22 mouse cellular contexts compared by ENCODE assay signal in genomic region chr13:94497521-94497920, GRCm38 (mm10).
"Had no signal": no experiment of that assay in that cellular context is flagged by ENCODE, and none has a peak within 500 bp of the region (broad histone marks: within the 10 kb centered on the region; RNA-seq: fewer than 3 reads in every experiment).

No protein-coding gene starts in this region.

- H3K9ac ChIP-seq: intestine, embryonic 15.5 days; kidney, embryonic 15.5 days; limb, embryonic 13.5 days; liver, embryonic 12.5 days; liver, embryonic 15.5 days; lung, embryonic 14.5 days; midbrain, embryonic 13.5 days; neural tube, embryonic 13.5 days had no signal

- H3K4me3 ChIP-seq: intestine, embryonic 15.5 days; kidney, embryonic 15.5 days; layer of hippocampus, adult 2 months; limb, embryonic 10.5 days; limb, embryonic 13.5 days; liver, embryonic 12.5 days; liver, embryonic 15.5 days; megakaryocyte, embryonic 14.5 days; midbrain, embryonic 10.5 days; midbrain, embryonic 13.5 days; myocyte; neural tube, embryonic 13.5 days had no signal

- H3K27me3 ChIP-seq: intestine, embryonic 15.5 days; kidney, embryonic 15.5 days; limb, embryonic 13.5 days; liver, embryonic 12.5 days; liver, embryonic 15.5 days; megakaryocyte, embryonic 14.5 days; midbrain, embryonic 13.5 days; neural tube, embryonic 13.5 days had no signal

- ATAC-seq: intestine, embryonic 15.5 days; liver, embryonic 12.5 days; midbrain, embryonic 13.5 days; midbrain, embryonic 16.5 days had no signal

- H3K4me2 ChIP-seq: intestine, embryonic 15.5 days; kidney, embryonic 15.5 days; limb, embryonic 13.5 days; liver, embryonic 12.5 days; liver, embryonic 15.5 days; lung, embryonic 14.5 days; midbrain, embryonic 13.5 days; neural tube, embryonic 13.5 days had no signal

- H3K9me3 ChIP-seq: intestine, embryonic 15.5 days; kidney, embryonic 15.5 days; limb, embryonic 10.5 days; limb, embryonic 13.5 days; liver, embryonic 12.5 days; liver, embryonic 15.5 days; megakaryocyte, embryonic 14.5 days; midbrain, embryonic 10.5 days; midbrain, embryonic 13.5 days; neural tube, embryonic 13.5 days had no signal

- H3K4me1 ChIP-seq: intestine, embryonic 15.5 days; kidney, embryonic 15.5 days; limb, embryonic 10.5 days; limb, embryonic 13.5 days; liver, embryonic 12.5 days; liver, embryonic 15.5 days; midbrain, embryonic 13.5 days; neural tube, embryonic 13.5 days had no signal

- H3K27ac ChIP-seq: intestine, embryonic 15.5 days; kidney, embryonic 15.5 days; layer of hippocampus, adult 2 months; limb, embryonic 10.5 days; limb, embryonic 13.5 days; liver, embryonic 12.5 days; liver, embryonic 15.5 days; midbrain, embryonic 10.5 days; midbrain, embryonic 13.5 days; neural tube, embryonic 13.5 days had no signal

- DNase-seq: kidney, adult 11 months; kidney, adult 8-10 months; kidney, postnatal 10 days; kidney, postnatal 4 days; layer of hippocampus, adult 9-11 months; liver; lung, embryonic 14.5 days; thymus, adult 18-20 months; thymus, postnatal 36 days had no signal
